Mouse (Mus musculus): ENCODE data around the gene Sds.
A peak's percentile ranks its signal among the peaks of the same experiment; 100 is the strongest.

The Sds gene

DNA sequence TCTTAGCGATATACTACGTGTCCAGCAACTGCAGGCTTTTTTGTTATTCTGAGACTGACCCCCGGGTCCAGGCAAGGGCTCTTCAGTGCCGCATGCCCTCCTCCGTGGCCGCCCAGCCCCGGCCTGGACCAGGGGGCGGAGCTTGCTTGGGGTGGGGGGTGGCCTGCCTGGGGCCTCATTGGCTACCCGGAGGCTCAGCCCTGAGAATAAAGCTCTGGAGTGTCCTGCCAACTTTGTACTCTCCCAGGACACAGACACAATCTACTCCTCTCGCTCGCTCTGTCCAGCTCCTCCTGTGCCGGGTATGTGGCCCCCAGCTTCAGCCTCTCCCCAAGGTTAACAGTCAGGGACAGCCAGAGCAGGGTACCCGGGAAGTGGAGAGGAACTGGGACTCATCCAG is at the start of gene Sds:
Gene Sds (plus strand): TSS at position 231 of the 400 bp plus-strand sequence.
- H3K4me3 ChIP-seq (replicated peaks; ENCODE audit: low read length) = peak within 1 kb of the TSS; percentile 57
- peaks cover 36% of the 10 kb centered on the region for H3K4me1 ChIP-seq (replicated peaks; ENCODE audit: low read depth, low read length)
- no peaks in the 10 kb centered on the region for H3K9me3 ChIP-seq (ENCODE audit: low read length)
- no peak for TF ChIP-seq CTCF (conservative IDR thresholded peaks at IDR 0.05; ENCODE audit: low read length)
- no peak for TF ChIP-seq NANOG (IDR thresholded peaks at IDR 0.05; ENCODE audit: borderline replicate concordance, low read length)
- TF ChIP-seq POU5F1 (IDR thresholded peaks at IDR 0.05; ENCODE audit: borderline replicate concordance, low read length) = no peak
- H3K27me3 ChIP-seq (ENCODE audit: insufficient read depth, low read length) = peaks cover 32% of the 10 kb centered on the region
- H3K36me3 ChIP-seq (ENCODE audit: insufficient read depth, low read length) = no peaks in the 10 kb centered on the region

DNA sequence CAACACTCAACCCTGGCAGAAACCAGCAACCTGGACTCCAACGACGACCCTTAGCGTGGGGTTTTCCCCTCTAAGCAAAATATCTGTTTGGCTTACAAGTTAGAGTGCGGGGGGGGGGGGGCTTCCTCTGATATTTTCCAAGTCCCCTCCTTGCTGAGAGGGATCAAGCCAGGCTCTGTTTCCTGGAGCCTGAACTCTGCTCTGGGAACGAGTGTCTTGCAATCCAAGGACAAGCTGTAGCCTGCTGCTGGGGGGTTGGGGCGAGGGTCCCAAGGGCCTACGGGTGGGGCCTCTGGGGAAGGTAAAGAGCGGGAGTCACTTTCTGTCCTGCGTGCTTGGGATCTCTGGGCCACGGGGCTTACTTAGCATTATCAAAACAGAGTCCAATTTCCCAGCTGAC is 49.8 kb upstream of the Sds start:
- H3K4me1 ChIP-seq (replicated peaks; ENCODE audit: low read depth, low read length) = peaks cover 56% of the 10 kb centered on the region
- H3K27me3 ChIP-seq (ENCODE audit: insufficient read depth, low read length) = peaks cover 93% of the 10 kb centered on the region
- no peak overlapping the region for H3K4me3 ChIP-seq (replicated peaks; ENCODE audit: low read length)
- no peaks in the 10 kb centered on the region for H3K9me3 ChIP-seq (ENCODE audit: low read length)
- TF ChIP-seq NANOG (IDR thresholded peaks at IDR 0.05; ENCODE audit: borderline replicate concordance, low read length) (no peak), POU5F1 (IDR thresholded peaks at IDR 0.05; ENCODE audit: borderline replicate concordance, low read length) (no peak), CTCF (conservative IDR thresholded peaks at IDR 0.05; ENCODE audit: low read length) (no peak)
- no peaks in the 10 kb centered on the region for H3K36me3 ChIP-seq (ENCODE audit: insufficient read depth, low read length)

DNA sequence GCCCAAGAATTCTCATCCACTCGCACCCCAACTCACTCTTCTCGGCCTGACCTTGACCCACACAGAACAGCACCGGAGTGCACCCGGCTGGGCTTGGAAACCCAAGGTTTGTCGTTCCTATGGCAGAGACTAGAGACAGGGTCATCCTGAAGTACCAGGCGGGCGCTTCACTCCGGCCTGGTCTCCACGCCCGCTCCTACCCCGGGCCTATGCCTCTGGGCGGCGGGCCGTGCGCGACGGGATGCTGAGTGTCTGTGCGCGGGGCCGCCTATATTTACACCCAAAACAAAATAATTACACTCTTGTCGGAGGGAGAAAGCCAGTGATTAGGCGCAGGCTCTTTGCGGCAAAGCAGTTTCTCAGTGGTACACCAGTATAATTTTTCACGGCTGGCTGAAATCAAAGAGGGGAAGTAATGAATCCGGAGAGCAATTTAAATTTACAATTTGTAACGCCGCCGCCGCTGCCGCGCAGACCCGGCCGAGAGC is 48.8 kb upstream of the Sds start:
- Histone ChIP-seq H3K27me3 (ENCODE audit: insufficient read depth, low read length) (peaks cover 93% of the 10 kb centered on the region), H3K9me3 (ENCODE audit: low read length) (no peaks in the 10 kb centered on the region), H3K4me1 (replicated peaks; ENCODE audit: low read depth, low read length) (peaks cover 60% of the 10 kb centered on the region), H3K4me3 (replicated peaks; ENCODE audit: low read length) (peak overlapping the region; percentile 41), H3K36me3 (ENCODE audit: insufficient read depth, low read length) (no peaks in the 10 kb centered on the region)
- no peak for TF ChIP-seq CTCF (conservative IDR thresholded peaks at IDR 0.05; ENCODE audit: low read length)
- TF ChIP-seq POU5F1 (IDR thresholded peaks at IDR 0.05; ENCODE audit: borderline replicate concordance, low read length) = no peak
- TF ChIP-seq NANOG (IDR thresholded peaks at IDR 0.05; ENCODE audit: borderline replicate concordance, low read length) = no peak

DNA sequence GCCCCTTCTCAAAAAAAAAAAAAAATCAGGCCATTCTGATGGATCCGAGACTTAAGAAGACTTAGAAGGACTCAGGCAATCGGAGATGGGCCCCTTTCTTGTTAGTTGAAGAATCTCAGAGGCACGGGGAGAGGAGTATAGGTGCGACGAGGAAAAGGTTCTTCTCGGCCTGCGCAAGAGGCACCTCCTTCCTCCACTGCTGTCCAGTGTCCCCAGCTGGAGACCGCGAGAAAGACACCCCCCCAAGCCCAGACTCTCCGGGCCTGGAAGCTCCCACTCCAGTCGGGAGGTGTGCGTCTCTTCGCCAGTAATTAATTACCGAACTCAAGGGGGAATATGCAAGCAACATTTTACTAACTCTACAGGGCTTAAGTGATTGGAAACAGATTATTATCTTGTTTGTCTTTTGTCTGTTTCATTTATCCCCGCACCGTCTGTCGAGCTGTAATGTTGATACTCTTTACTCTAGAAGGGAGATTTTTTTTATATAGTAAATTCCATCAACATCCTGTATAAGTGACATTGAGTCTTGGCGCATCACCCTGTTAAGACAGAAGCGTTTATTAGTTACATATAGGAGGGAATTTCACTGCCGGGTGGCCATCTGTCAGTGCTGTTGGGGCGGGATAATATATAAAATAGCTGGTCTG is 48.0 kb upstream of the Sds start:
- Histone ChIP-seq H3K27me3 (ENCODE audit: insufficient read depth, low read length) (peaks cover 93% of the 10 kb centered on the region), H3K9me3 (ENCODE audit: low read length) (no peaks in the 10 kb centered on the region), H3K36me3 (ENCODE audit: insufficient read depth, low read length) (no peaks in the 10 kb centered on the region), H3K4me1 (replicated peaks; ENCODE audit: low read depth, low read length) (peaks cover 69% of the 10 kb centered on the region), H3K4me3 (replicated peaks; ENCODE audit: low read length) (no peak overlapping the region)
- no peak for TF ChIP-seq NANOG (IDR thresholded peaks at IDR 0.05; ENCODE audit: borderline replicate concordance, low read length)
- TF ChIP-seq CTCF (conservative IDR thresholded peaks at IDR 0.05; ENCODE audit: low read length) = no peak
- TF ChIP-seq POU5F1 (IDR thresholded peaks at IDR 0.05; ENCODE audit: borderline replicate concordance, low read length) = no peak

DNA sequence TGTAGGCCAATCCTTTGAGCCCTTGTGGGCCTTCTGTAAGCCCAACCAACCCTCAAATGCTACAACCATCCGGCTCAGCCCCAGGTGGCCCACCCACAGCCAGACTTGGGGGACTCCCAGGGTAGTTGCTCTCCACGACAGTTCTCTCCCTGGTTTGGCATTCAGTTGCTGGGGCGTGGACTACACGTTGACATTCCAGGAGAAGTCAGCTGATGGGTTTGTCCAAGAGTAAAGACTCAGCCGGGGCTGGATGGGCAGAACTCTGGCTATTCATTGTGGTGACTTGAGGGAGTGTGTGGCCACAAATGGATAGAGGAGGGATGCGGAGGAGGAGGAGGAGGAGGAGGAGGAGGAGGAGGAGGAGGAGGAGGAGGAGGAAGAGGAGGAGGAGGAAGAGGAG is 47.3 kb upstream of the Sds start:
- H3K4me3 ChIP-seq (replicated peaks; ENCODE audit: low read length) = no peak overlapping the region
- TF ChIP-seq CTCF (conservative IDR thresholded peaks at IDR 0.05; ENCODE audit: low read length) (no peak), POU5F1 (IDR thresholded peaks at IDR 0.05; ENCODE audit: borderline replicate concordance, low read length) (no peak), NANOG (IDR thresholded peaks at IDR 0.05; ENCODE audit: borderline replicate concordance, low read length) (no peak)
- H3K9me3 ChIP-seq (ENCODE audit: low read length) = 0 out of 2 replicates have a peak, but pooled peaks cover 3% of the 10 kb centered on the region

DNA sequence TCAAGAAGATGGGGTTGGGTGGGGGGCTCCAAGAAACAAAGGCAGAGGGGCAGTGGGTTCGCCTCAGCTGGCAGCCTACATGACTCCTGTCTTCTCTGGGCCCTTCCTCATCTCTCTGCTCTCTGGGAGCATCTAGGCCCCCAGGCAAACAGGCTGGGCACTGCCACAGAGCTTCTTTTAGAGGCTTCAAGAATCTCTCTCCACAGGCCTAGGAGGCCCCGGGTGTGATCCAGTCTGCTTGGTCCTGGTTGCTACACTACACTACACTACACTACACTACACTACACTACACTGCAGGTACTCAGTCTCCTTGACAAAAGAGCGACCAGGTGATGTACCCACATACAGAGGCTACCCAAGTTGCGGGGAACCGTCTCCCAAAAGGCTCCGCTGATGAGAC is 46.6 kb upstream of the Sds start:
- peaks cover 75% of the 10 kb centered on the region for H3K4me1 ChIP-seq (replicated peaks; ENCODE audit: low read depth, low read length)
- 0 out of 2 replicates have a peak, but pooled peaks cover 3% of the 10 kb centered on the region for H3K9me3 ChIP-seq (ENCODE audit: low read length)
- H3K27me3 ChIP-seq (ENCODE audit: insufficient read depth, low read length) = peaks cover 94% of the 10 kb centered on the region
- TF ChIP-seq CTCF (conservative IDR thresholded peaks at IDR 0.05; ENCODE audit: low read length) (no peak), NANOG (IDR thresholded peaks at IDR 0.05; ENCODE audit: borderline replicate concordance, low read length) (no peak), POU5F1 (IDR thresholded peaks at IDR 0.05; ENCODE audit: borderline replicate concordance, low read length) (no peak)
- H3K4me3 ChIP-seq (replicated peaks; ENCODE audit: low read length) = no peak overlapping the region
- no peaks in the 10 kb centered on the region for H3K36me3 ChIP-seq (ENCODE audit: insufficient read depth, low read length)

More for the DNA sequence above, 47.3 kb upstream of the Sds start:
- H3K27me3 ChIP-seq (ENCODE audit: insufficient read depth, low read length) = peaks cover 94% of the 10 kb centered on the region
- peaks cover 74% of the 10 kb centered on the region for H3K4me1 ChIP-seq (replicated peaks; ENCODE audit: low read depth, low read length)
- H3K36me3 ChIP-seq (ENCODE audit: insufficient read depth, low read length) = no peaks in the 10 kb centered on the region

DNA sequence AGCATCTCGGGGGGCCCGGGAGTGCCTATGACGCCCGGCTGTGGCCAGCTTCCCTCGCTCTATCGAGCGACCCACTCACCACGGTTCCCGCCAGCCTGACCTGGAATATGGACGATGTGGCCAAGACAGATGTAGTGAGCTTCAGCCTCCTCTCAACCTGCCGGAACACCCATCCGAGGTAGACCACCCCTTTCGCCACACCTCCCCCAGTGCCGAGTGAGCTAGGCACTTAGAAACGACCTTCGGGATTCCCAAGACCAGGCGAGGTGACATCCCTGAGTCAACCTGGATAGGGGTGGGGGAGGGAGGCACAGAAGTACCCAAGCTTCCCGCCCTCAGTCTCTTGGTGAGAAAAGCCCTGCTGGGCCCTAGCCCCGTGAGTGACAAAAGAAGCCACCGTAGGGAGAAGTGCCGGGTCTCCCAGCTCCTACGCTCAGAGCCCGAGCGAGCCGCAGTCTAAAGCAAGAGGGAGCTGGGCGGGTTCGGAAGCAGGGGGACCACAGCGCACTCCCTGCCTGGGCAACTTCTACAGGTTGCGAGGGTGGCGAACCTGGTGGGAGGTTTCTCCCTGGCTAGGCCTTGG is 45.2 kb upstream of the Sds start:
- TF ChIP-seq CTCF (conservative IDR thresholded peaks at IDR 0.05; ENCODE audit: low read length) (no peak), POU5F1 (IDR thresholded peaks at IDR 0.05; ENCODE audit: borderline replicate concordance, low read length) (no peak), NANOG (IDR thresholded peaks at IDR 0.05; ENCODE audit: borderline replicate concordance, low read length) (no peak)
- H3K9me3 ChIP-seq (ENCODE audit: low read length) = 0 out of 2 replicates have a peak, but pooled peaks cover 3% of the 10 kb centered on the region

DNA sequence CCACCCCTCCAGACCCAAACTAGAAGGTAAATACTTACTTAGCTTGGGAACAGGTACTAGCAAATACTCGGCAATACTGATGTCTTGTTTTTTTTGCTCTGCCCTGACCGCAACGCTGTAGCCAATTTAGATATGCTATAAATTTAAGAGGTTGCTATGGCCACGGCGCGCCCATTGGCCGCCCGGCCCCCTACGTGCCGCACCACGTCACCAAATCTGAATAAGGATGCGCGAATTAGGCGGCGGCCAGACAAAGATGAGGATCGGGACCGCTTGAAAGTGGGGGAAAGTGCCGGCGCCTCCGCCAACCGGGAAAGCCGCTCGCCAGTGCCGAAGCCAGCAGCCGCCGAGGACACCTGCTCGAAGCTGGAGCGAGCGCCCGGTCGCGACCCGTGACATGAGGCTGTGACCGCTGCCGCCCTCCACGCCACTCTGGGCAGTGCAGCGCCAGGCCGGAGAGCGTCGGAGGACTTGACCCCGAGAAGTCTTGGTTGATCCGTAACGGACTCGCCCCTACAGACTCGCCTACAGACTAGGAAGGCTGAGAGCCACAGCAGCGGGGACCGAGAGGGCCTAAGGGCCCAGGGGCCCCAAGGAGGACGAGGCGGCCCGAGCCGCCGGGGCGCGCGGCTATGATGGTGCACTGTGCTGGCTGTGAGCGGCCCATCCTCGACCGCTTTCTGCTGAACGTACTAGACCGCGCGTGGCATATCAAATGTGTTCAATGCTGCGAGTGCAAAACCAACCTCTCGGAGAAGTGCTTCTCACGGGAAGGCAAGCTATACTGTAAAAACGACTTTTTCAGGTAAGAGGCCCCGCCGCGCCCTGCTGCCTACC is 44.5 kb upstream of the Sds start, which contains the start of gene Lhx5:
Gene Lhx5 (plus strand): TSS at position 51 of the 837 bp plus-strand sequence.
- H3K9me3 ChIP-seq (ENCODE audit: low read length) = 0 out of 2 replicates have a peak, but pooled peaks cover 3% of the 10 kb centered on the region
- H3K27me3 ChIP-seq (ENCODE audit: insufficient read depth, low read length) = peaks cover 96% of the 10 kb centered on the region
- no peaks in the 10 kb centered on the region for H3K36me3 ChIP-seq (ENCODE audit: insufficient read depth, low read length)
- H3K4me1 ChIP-seq (replicated peaks; ENCODE audit: low read depth, low read length) = peaks cover 79% of the 10 kb centered on the region
- TF ChIP-seq CTCF (conservative IDR thresholded peaks at IDR 0.05; ENCODE audit: low read length) (no peak), POU5F1 (IDR thresholded peaks at IDR 0.05; ENCODE audit: borderline replicate concordance, low read length) (no peak), NANOG (IDR thresholded peaks at IDR 0.05; ENCODE audit: borderline replicate concordance, low read length) (no peak)
- peak within 1 kb of the TSS; percentile 64 for H3K4me3 ChIP-seq (replicated peaks; ENCODE audit: low read length)

More for the DNA sequence above, 45.2 kb upstream of the Sds start:
- Histone ChIP-seq H3K27me3 (ENCODE audit: insufficient read depth, low read length) (peaks cover 96% of the 10 kb centered on the region), H3K36me3 (ENCODE audit: insufficient read depth, low read length) (no peaks in the 10 kb centered on the region), H3K4me3 (replicated peaks; ENCODE audit: low read length) (peak overlapping the region; percentile 64), H3K4me1 (replicated peaks; ENCODE audit: low read depth, low read length) (peaks cover 79% of the 10 kb centered on the region)

Data from E14TG2a.4 (cell line).